Mouse (Mus musculus) lung, embryonic 16.5 days (tissue): ENCODE results near the gene Ezr. TPM values are rescaled to one million over a fixed set of nuclear protein-coding genes. Genes with fewer than 3 reads are reported as not detected.
"Not testable (repeated sequence)": the region's sequence is repeated elsewhere in the genome, so short reads cannot be mapped to it uniquely, and the experiment has no call there.

Experiments used
- ATAC-seq: fragments of 200-750 bp; cut with Nextera tagmentation; 2 replicates; pipeline ENCODE4 v1.8.0; 2017; ENCODE audit warnings: low read depth, mild to moderate bottlenecking, moderate library complexity
- H3K27ac ChIP-seq: fragments of 300-500 bp; sonication (generic); 2 replicates; pipeline ENCODE4 v1.5.1; 2014; ENCODE audit warnings: mild to moderate bottlenecking, control low read depth, low read length
- H3K27me3 ChIP-seq: fragments of 300-500 bp; sonication (generic); 2 replicates; pipeline ENCODE4 v1.6.1; 2014; ENCODE audit warnings: low read depth, low read length, mixed read lengths; ENCODE audit not compliant: control insufficient read depth, insufficient read depth
- H3K36me3 ChIP-seq: fragments of 300-500 bp; sonication (generic); 2 replicates; pipeline ENCODE4 v1.6.1; 2014; ENCODE audit warnings: low read length; ENCODE audit not compliant: control insufficient read depth, insufficient read depth
- H3K4me1 ChIP-seq: fragments of 300-500 bp; sonication (generic); replicated peaks from 2 replicates; pipeline ENCODE4 v1.6.1; 2014; ENCODE audit warnings: low read length, mixed read lengths; ENCODE audit not compliant: control insufficient read depth, insufficient read depth
- H3K4me2 ChIP-seq: fragments of 300-500 bp; sonication (generic); 2 replicates; pipeline ENCODE4 v1.6.1; 2014; ENCODE audit warnings: low read depth, low read length, control low read depth
- H3K4me3 ChIP-seq: fragments of 300-500 bp; sonication (generic); 2 replicates; pipeline ENCODE4 v1.5.1; 2014; ENCODE audit warnings: mild to moderate bottlenecking, low read length, control low read depth
- H3K9ac ChIP-seq: fragments of 300-500 bp; sonication (generic); 2 replicates; pipeline ENCODE4 v1.6.1; 2014; ENCODE audit warnings: low read length, control low read depth
- H3K9me3 ChIP-seq: fragments of 300-500 bp; sonication (generic); 2 replicates; pipeline ENCODE4 v1.6.1; 2016; ENCODE audit warnings: low read length; ENCODE audit not compliant: control insufficient read depth
- WGBS: fragments of 180-500 bp; shearing (Covaris S2); extraction: QIAGEN DNeasy Blood & Tissue Kit; methylation state at CpG from one replicate; pipeline ENCODE4 v1.1.7; 2014; 5-methylcytosine and 5-hydroxymethylcytosine counted together
- polyA plus RNA-seq: library from polyadenylated mRNA; unstranded; fragments of >200 nt; fragmentation: Nextera tagmentation; extraction: Ambion mirVana; gene quantifications from 2 replicates; pipeline ENCODE4 v1.2.1, GENCODE M21; 2015

Gene Ezr
- polyA plus RNA-seq, 1 experiment from 2014 or later, result 154 TPM

GRCm38 (mm10) chr17:6713944-6714343 is 68.6 kb downstream of the Ezr start:
- H3K4me3 ChIP-seq, ATAC-seq, H3K9me3 ChIP-seq, H3K4me2 ChIP-seq, H3K36me3 ChIP-seq, H3K9ac ChIP-seq, H3K27me3 ChIP-seq, H3K27ac ChIP-seq, H3K4me1 ChIP-seq: not testable (repeated sequence)
- 68% methylated on average over 8 of the region's 8 CpGs for WGBS

GRCm38 (mm10) chr17:6713483-6713882 is 69.1 kb downstream of the Ezr start:
- H3K4me3 ChIP-seq, H3K36me3 ChIP-seq, H3K27ac ChIP-seq, H3K9me3 ChIP-seq, H3K27me3 ChIP-seq, H3K4me1 ChIP-seq, ATAC-seq, H3K9ac ChIP-seq, H3K4me2 ChIP-seq: not testable (repeated sequence)
- 70% methylated on average over 2 of the region's 2 CpGs for WGBS

DNA sequence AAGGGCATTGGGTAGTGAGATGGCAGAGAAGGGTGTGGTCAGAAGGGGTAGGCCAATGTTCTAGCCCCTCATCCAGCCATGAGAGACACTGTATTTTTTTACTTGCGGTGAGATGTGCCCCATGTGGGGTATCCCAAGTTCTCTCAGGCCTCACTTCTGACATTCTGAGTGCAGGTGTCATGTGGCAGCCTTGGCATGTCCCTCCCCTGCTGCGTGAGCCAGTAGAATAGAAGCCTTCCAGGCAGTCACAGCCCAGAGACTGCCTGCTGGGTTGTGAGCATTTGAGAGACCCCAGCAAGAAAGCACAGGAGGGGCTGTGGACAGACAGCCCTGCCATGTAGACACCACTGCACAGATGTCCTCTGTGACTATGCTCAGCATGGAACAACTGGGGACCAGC is 74.4 kb downstream of the Ezr start:
- H3K27ac ChIP-seq, H3K4me1 ChIP-seq, H3K36me3 ChIP-seq, H3K27me3 ChIP-seq, H3K4me2 ChIP-seq, H3K9ac ChIP-seq, H3K4me3 ChIP-seq, H3K9me3 ChIP-seq, ATAC-seq: not testable (repeated sequence)
- 78% methylated on average over 2 of the region's 2 CpGs for WGBS

DNA sequence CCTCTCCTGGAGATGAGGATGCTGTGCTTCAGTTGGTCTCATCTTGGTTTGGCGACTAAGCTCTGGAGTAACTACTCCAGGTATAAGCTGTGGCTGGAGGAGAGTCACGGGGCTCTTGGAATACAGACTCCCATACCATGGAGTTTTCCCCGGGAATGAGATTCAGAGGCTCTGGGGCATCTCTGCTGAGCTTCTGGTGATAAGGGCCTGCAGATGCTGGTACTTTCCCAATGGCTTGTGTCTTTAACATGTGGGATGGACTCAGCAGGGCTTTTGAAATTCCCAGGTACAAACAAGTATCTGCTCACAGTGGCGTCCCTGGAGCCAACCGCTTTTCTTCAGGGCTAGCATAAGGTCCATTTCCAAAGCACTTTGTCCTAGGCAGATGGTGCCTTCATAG is 75.2 kb downstream of the Ezr start:
- H3K27me3 ChIP-seq, ATAC-seq, H3K36me3 ChIP-seq, H3K27ac ChIP-seq, H3K9me3 ChIP-seq, H3K4me3 ChIP-seq, H3K9ac ChIP-seq, H3K4me1 ChIP-seq, H3K4me2 ChIP-seq: not testable (repeated sequence)
- WGBS, result 89% methylated on average over 5 of the region's 5 CpGs

GRCm38 (mm10) chr17:6706448-6706847 is 76.1 kb downstream of the Ezr start:
- not testable (repeated sequence) for H3K4me1 ChIP-seq, ATAC-seq, H3K4me2 ChIP-seq, H3K4me3 ChIP-seq, H3K27ac ChIP-seq, H3K27me3 ChIP-seq, H3K9me3 ChIP-seq, H3K9ac ChIP-seq, H3K36me3 ChIP-seq
- WGBS, result 72% methylated on average over 5 of the region's 5 CpGs

GRCm38 (mm10) chr17:6703381-6704270 is 79.0 kb downstream of the Ezr start:
- not testable (repeated sequence) for H3K27me3 ChIP-seq, H3K9me3 ChIP-seq, H3K4me3 ChIP-seq, H3K4me2 ChIP-seq, H3K27ac ChIP-seq, H3K4me1 ChIP-seq, H3K36me3 ChIP-seq, H3K9ac ChIP-seq
- WGBS, result 46% methylated on average over 8 of the region's 9 CpGs
- ATAC-seq, result peak; percentile 58

DNA sequence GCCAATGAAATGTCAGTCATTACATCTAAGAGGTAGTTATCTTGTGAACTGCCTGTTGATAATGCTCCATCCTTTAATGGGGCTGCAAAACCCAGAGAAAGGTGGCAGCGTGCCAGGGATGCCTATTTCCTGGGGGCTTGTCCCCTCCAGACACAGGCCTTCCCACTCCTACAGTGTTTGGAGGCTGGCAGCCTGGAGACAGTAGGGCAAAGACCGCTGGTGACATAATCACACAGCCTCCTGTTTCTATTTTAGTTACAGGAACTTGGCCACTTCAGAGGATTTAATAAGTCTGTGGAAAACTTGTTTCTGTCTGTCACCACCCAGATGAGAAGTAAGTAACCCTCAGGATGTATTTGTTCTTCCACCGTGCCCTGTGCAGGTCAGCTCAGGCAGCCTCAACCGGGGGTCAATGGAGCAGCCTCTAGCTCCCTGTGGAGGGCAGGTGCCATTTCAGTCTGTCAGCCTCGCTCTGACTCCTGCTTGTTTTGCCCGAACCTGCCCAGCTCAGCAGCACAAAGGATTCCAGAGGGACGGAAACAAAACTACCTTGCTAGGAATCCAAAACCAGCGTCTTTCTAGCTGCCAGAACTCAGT is 79.9 kb downstream of the Ezr start:
- H3K36me3 ChIP-seq, H3K9ac ChIP-seq, H3K9me3 ChIP-seq, H3K4me3 ChIP-seq, H3K4me1 ChIP-seq, H3K27me3 ChIP-seq, H3K27ac ChIP-seq, H3K4me2 ChIP-seq: not testable (repeated sequence)
- peak; percentile 23; the same call in 1 of the 2 replicates for ATAC-seq
- WGBS, result 37% methylated on average over 2 of the region's 8 CpGs

GRCm38 (mm10) chr17:6700077-6700476 is 82.5 kb downstream of the Ezr start:
- not testable (repeated sequence) for H3K4me3 ChIP-seq, H3K36me3 ChIP-seq, H3K9ac ChIP-seq, H3K27me3 ChIP-seq, H3K27ac ChIP-seq, H3K4me1 ChIP-seq, H3K4me2 ChIP-seq, H3K9me3 ChIP-seq, ATAC-seq
- 73% methylated on average over 4 of the region's 7 CpGs for WGBS

GRCm38 (mm10) chr17:6699502-6699901 is 83.1 kb downstream of the Ezr start:
- H3K27me3 ChIP-seq, H3K4me1 ChIP-seq, H3K9ac ChIP-seq, ATAC-seq, H3K4me2 ChIP-seq, H3K4me3 ChIP-seq, H3K36me3 ChIP-seq, H3K27ac ChIP-seq, H3K9me3 ChIP-seq: not testable (repeated sequence)
- 78% methylated on average over 8 of the region's 9 CpGs for WGBS
